Mouse (Mus musculus) limb, embryonic 15.5 days (tissue): ENCODE results near the gene Vmn2r48. TPM values are rescaled to one million over a fixed set of nuclear protein-coding genes. Genes with fewer than 3 reads are reported as not detected.
"Not testable (repeated sequence)": the region's sequence is repeated elsewhere in the genome, so short reads cannot be mapped to it uniquely, and the experiment has no call there.

ENCODE experiments used
- ATAC-seq: fragments of 200-750 bp; cut with Nextera tagmentation; 2 replicates; pipeline ENCODE4 v1.8.0; 2017; ENCODE audit warnings: low read depth, moderate TSS enrichment; ENCODE audit not compliant: insufficient number of reproducible peaks, low FRiP score, low TSS enrichment
- H3K27ac ChIP-seq: fragments of 300-500 bp; sonication (generic); 2 replicates; pipeline ENCODE4 v1.5.1; 2015; ENCODE audit warnings: moderate library complexity, mild to moderate bottlenecking, inconsistent platforms
- H3K27me3 ChIP-seq: fragments of 300-500 bp; sonication (generic); 2 replicates; pipeline ENCODE4 v1.6.1; 2015; ENCODE audit warnings: inconsistent platforms
- H3K36me3 ChIP-seq: fragments of 300-500 bp; sonication (generic); 2 replicates; pipeline ENCODE4 v1.6.1; 2015; ENCODE audit warnings: inconsistent platforms
- H3K4me1 ChIP-seq: fragments of 300-500 bp; sonication (generic); 2 replicates; pipeline ENCODE4 v1.6.1; 2015; ENCODE audit warnings: inconsistent platforms
- H3K4me2 ChIP-seq: fragments of 300-500 bp; sonication (generic); 2 replicates; pipeline ENCODE4 v1.6.1; 2015; ENCODE audit warnings: mild to moderate bottlenecking, inconsistent platforms
- H3K4me3 ChIP-seq: fragments of 300-500 bp; sonication (generic); 2 replicates; pipeline ENCODE4 v1.5.1; 2015; ENCODE audit warnings: mild to moderate bottlenecking, inconsistent platforms
- H3K9ac ChIP-seq: fragments of 300-500 bp; sonication (generic); 2 replicates; pipeline ENCODE4 v1.6.1; 2015; ENCODE audit warnings: inconsistent platforms
- H3K9me3 ChIP-seq: fragments of 300-500 bp; sonication (generic); 2 replicates; pipeline ENCODE4 v1.6.1; 2016; ENCODE audit warnings: inconsistent platforms
- WGBS: fragments of 180-500 bp; shearing (Covaris S2); methylation state at CpG from one replicate; pipeline ENCODE4 v1.1.7; 2015; 5-methylcytosine and 5-hydroxymethylcytosine counted together
- polyA plus RNA-seq: library from polyadenylated mRNA; unstranded; fragments of >200 nt; fragmentation: Nextera tagmentation; extraction: Ambion mirVana; gene quantifications from 2 replicates; pipeline ENCODE4 v1.2.1, GENCODE M21; 2015

Gene Vmn2r48
- not detected in 2 replicates for polyA plus RNA-seq

GRCm38 (mm10) chr7:9953485-9953884, at the start of gene Vmn2r48:
Gene Vmn2r48 (minus strand): TSS chr7:9953585.
- H3K27ac ChIP-seq, H3K9ac ChIP-seq, H3K4me1 ChIP-seq, H3K4me2 ChIP-seq, H3K4me3 ChIP-seq, H3K36me3 ChIP-seq, H3K27me3 ChIP-seq, ATAC-seq, H3K9me3 ChIP-seq: not testable (repeated sequence)
- WGBS = 76% methylated on average over 2 of the region's 2 CpGs

DNA sequence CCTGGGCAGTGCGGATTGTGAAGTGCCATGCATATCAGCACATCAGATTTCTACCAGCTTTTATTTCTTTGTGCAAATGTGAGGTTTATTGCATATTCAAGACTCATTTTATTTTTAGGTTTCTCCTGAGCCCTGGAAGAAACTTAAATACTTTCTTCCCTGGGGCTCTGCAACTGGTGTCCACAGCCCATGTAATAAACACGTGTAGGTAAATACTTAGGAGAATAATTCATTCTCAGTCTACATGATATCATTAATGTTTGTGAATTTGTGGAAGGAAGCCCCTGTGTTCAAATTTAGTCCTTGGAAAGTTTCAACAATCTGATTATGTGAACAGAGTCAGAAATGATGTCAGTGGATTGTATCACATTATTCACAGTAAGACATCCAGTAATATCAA, 38.8 kb upstream of the Vmn2r48 start, which contains the start of gene Vmn2r49:
TSS of gene Vmn2r49 (minus strand) at position 101 of the 400 bp plus-strand sequence.
- not testable (repeated sequence) for H3K4me1 ChIP-seq, H3K9me3 ChIP-seq, H3K4me2 ChIP-seq, H3K27ac ChIP-seq, H3K36me3 ChIP-seq, ATAC-seq, H3K4me3 ChIP-seq, H3K9ac ChIP-seq, H3K27me3 ChIP-seq
- WGBS = no CpG with 5 or more reads among the region's 2 CpGs

Other genes with a start within 250 kb of the Vmn2r48 start
- gene Vmn2r46, start 183.0 kb downstream of the Vmn2r48 start, polyA plus RNA-seq = not detected in 2 replicates
- not detected in 2 replicates for gene Vmn2r47, start 112.3 kb downstream of the Vmn2r48 start, polyA plus RNA-seq
- gene Vmn2r49, start 38.7 kb upstream of the Vmn2r48 start, polyA plus RNA-seq = not detected in 2 replicates
- gene Vmn2r50, start 99.7 kb upstream of the Vmn2r48 start, polyA plus RNA-seq = not detected in 2 replicates
- gene Vmn2r51, start 152.2 kb upstream of the Vmn2r48 start, polyA plus RNA-seq = not detected in 2 replicates
- gene Vmn2r52, start 223.0 kb upstream of the Vmn2r48 start, polyA plus RNA-seq = not detected in 2 replicates